Mouse (Mus musculus) left cerebral cortex, adult 2 months (tissue): ENCODE measurements at regions not wholly inside any gene's neighbourhood (a gene's known extent, or its start where the extent isn't known, plus 50 kb on each side); places are given as distances from the start of the nearest gene placed in this dataset.

ENCODE experiments used
- DNase-seq, 2 experiments: peaks; one replicate each; pipeline ENCODE4 v3.0.0; 2021 to 2022; ENCODE audit warnings: low spot score in 2 of 2, mixed read lengths in 1 of 2; ENCODE audit errors: extremely low spot score in 1 of 2
- H3K27ac ChIP-seq: fragments of 200-600 bp; 2 replicates; pipeline ENCODE4 v1.8.1; 2022
- H3K4me3 ChIP-seq: fragments of 200-600 bp; 2 replicates; pipeline ENCODE4 v1.8.1; 2022
- CTCF ChIP-seq: fragments of 200-600 bp; IDR thresholded peaks from 2 replicates; pipeline ENCODE4 v1.8.1; 2022; ENCODE audit warnings: antibody characterized with exemption, mild to moderate bottlenecking, moderate library complexity
- intact Hi-C: fragments of 180-260 bp; cut with DNase I; formaldehyde crosslinking; loops from one replicate; pipeline ENCODE4 v1.15.1; 2025

GRCm38 (mm10) chr8:17782650-17783049 lies 1195.4 kb downstream of the Defb40 start:
- intact Hi-C loops = no loop called here
- no peak for TF ChIP-seq CTCF
- DNase-seq = no peak
- no peak overlapping the region for H3K27ac ChIP-seq
- no peak overlapping the region for H3K4me3 ChIP-seq

- no peak for DNase-seq
- TF ChIP-seq CTCF = no peak
- Histone ChIP-seq H3K27ac (no peak overlapping the region), H3K4me3 (no peak overlapping the region)
- intact Hi-C loops = no loop called here
Observed at GRCm38 (mm10) chr8:17781559-17782283, 1196.3 kb downstream of the Defb40 start.

- intact Hi-C loops = no loop called here
- Histone ChIP-seq H3K4me3 (no peak overlapping the region), H3K27ac (no peak overlapping the region)
- no peak for DNase-seq
- TF ChIP-seq CTCF = no peak
Observed at GRCm38 (mm10) chr8:17775411-17775810, 1202.6 kb downstream of the Defb40 start.

- Histone ChIP-seq H3K4me3 (no peak overlapping the region), H3K27ac (no peak overlapping the region)
- intact Hi-C loops = no loop called here
- no peak for TF ChIP-seq CTCF
- no peak for DNase-seq
Observed at GRCm38 (mm10) chr8:17773311-17773710, 1204.7 kb downstream of the Defb40 start.

- no peak overlapping the region for H3K27ac ChIP-seq
- intact Hi-C loops = no loop called here
- TF ChIP-seq CTCF = no peak
- no peak for DNase-seq
- no peak overlapping the region for H3K4me3 ChIP-seq
Observed at GRCm38 (mm10) chr8:17767441-17768007, 1210.5 kb downstream of the Defb40 start.

- intact Hi-C loops = no loop called here
- DNase-seq = no peak
- no peak for TF ChIP-seq CTCF
- Histone ChIP-seq H3K4me3 (no peak overlapping the region), H3K27ac (no peak overlapping the region)
Observed at GRCm38 (mm10) chr8:17724672-17725071, 1253.4 kb downstream of the Defb40 start.

GRCm38 (mm10) chr8:17709162-17709561 lies 1268.9 kb downstream of the Defb40 start:
- no peak overlapping the region for H3K27ac ChIP-seq
- no peak overlapping the region for H3K4me3 ChIP-seq
- no peak for TF ChIP-seq CTCF
- intact Hi-C loops = no loop called here
- no peak for DNase-seq

GRCm38 (mm10) chr8:17708409-17708808 lies 1269.6 kb downstream of the Defb40 start:
- no peak for DNase-seq
- intact Hi-C loops = no loop called here
- Histone ChIP-seq H3K27ac (no peak overlapping the region), H3K4me3 (no peak overlapping the region)
- no peak for TF ChIP-seq CTCF

- no peak overlapping the region for H3K4me3 ChIP-seq
- TF ChIP-seq CTCF = no peak
- intact Hi-C loops = no loop called here
- H3K27ac ChIP-seq = no peak overlapping the region
- no peak for DNase-seq
Observed at GRCm38 (mm10) chr8:17704289-17704688, 1273.8 kb downstream of the Defb40 start.

GRCm38 (mm10) chr8:17700362-17700761 lies 1277.7 kb downstream of the Defb40 start:
- intact Hi-C loops = no loop called here
- Histone ChIP-seq H3K4me3 (no peak overlapping the region), H3K27ac (no peak overlapping the region)
- no peak for TF ChIP-seq CTCF
- peak; percentile 42 to 54 for DNase-seq

GRCm38 (mm10) chr8:17690074-17690848 lies 1287.8 kb downstream of the Defb40 start:
- no peak overlapping the region for H3K27ac ChIP-seq
- no peak for TF ChIP-seq CTCF
- H3K4me3 ChIP-seq = no peak overlapping the region
- no peak for DNase-seq
- intact Hi-C loops = no loop called here

- H3K4me3 ChIP-seq = no peak overlapping the region
- no peak overlapping the region for H3K27ac ChIP-seq
- no peak for DNase-seq
- intact Hi-C loops = no loop called here
- TF ChIP-seq CTCF = no peak
Observed at GRCm38 (mm10) chr8:17689641-17690040, 1288.4 kb downstream of the Defb40 start.

- no peak for DNase-seq
- no peak for TF ChIP-seq CTCF
- intact Hi-C loops = no loop called here
- Histone ChIP-seq H3K27ac (no peak overlapping the region), H3K4me3 (no peak overlapping the region)
Observed at GRCm38 (mm10) chr8:17687084-17687483, 1291.0 kb downstream of the Defb40 start.
